Mouse (Mus musculus) kidney, postnatal 25 days (tissue): Measurements from ENCODE around the gene Mrc1.
"Not testable (repeated sequence)": the region's sequence is repeated elsewhere in the genome, so short reads cannot be mapped to it uniquely, and the experiment has no call there.

Experiments used
- DNase-seq, 2 experiments: peaks; one replicate each; pipeline ENCODE4 v3.0.0; 2021; ENCODE audit warnings: mixed read lengths in 2 of 2

Gene Mrc1

GRCm38 (mm10) chr2:14229149-14229548 lies at the start of gene Mrc1:
TSS of gene Mrc1 (plus strand) at chr2:14229392.
- no peak for DNase-seq

- DNase-seq: no peak
Measured at GRCm38 (mm10) chr2:14184375-14184774, 44.8 kb upstream of the Mrc1 start.

- no peak for DNase-seq
Measured at GRCm38 (mm10) chr2:14190684-14191083, 38.5 kb upstream of the Mrc1 start.

- no peak for DNase-seq
Measured at GRCm38 (mm10) chr2:14191601-14192000, 37.6 kb upstream of the Mrc1 start.

- DNase-seq: no peak
Measured at GRCm38 (mm10) chr2:14192046-14192445, 37.1 kb upstream of the Mrc1 start.

- DNase-seq: not testable (repeated sequence)
Measured at GRCm38 (mm10) chr2:14198325-14198903, 30.8 kb upstream of the Mrc1 start.

GRCm38 (mm10) chr2:14199621-14200020 lies 29.6 kb upstream of the Mrc1 start:
- DNase-seq: no peak

- not testable (repeated sequence) for DNase-seq
Measured at GRCm38 (mm10) chr2:14200879-14201445, 28.2 kb upstream of the Mrc1 start.

GRCm38 (mm10) chr2:14204308-14204707 lies 24.9 kb upstream of the Mrc1 start:
- DNase-seq: no peak

GRCm38 (mm10) chr2:14206798-14207197 lies 22.4 kb upstream of the Mrc1 start:
- DNase-seq: no peak

- no peak for DNase-seq
Measured at GRCm38 (mm10) chr2:14210731-14211130, 18.5 kb upstream of the Mrc1 start.

- no peak for DNase-seq
Measured at GRCm38 (mm10) chr2:14211606-14212005, 17.6 kb upstream of the Mrc1 start.

- no peak for DNase-seq
Measured at GRCm38 (mm10) chr2:14214764-14215163, 14.4 kb upstream of the Mrc1 start.

- DNase-seq: no peak
Measured at GRCm38 (mm10) chr2:14216653-14217052, 12.5 kb upstream of the Mrc1 start.

GRCm38 (mm10) chr2:14218126-14218525 lies 11.1 kb upstream of the Mrc1 start:
- DNase-seq: no peak

GRCm38 (mm10) chr2:14224387-14224786 lies 4.8 kb upstream of the Mrc1 start:
- no peak for DNase-seq

- no peak for DNase-seq
Measured at GRCm38 (mm10) chr2:14228495-14228894, 697 bp upstream of the Mrc1 start.

GRCm38 (mm10) chr2:14229979-14230378 lies 787 bp downstream of the Mrc1 start:
- DNase-seq: no peak

GRCm38 (mm10) chr2:14232897-14233296 lies 3.7 kb downstream of the Mrc1 start:
- DNase-seq: no peak

GRCm38 (mm10) chr2:14233983-14234382 lies 4.8 kb downstream of the Mrc1 start:
- no peak for DNase-seq

- no peak for DNase-seq
Measured at GRCm38 (mm10) chr2:14235319-14235718, 6.1 kb downstream of the Mrc1 start.

GRCm38 (mm10) chr2:14236920-14237319 lies 7.7 kb downstream of the Mrc1 start:
- DNase-seq: no peak

GRCm38 (mm10) chr2:14237723-14238122 lies 8.5 kb downstream of the Mrc1 start:
- DNase-seq: no peak

GRCm38 (mm10) chr2:14239151-14239550 lies 10.0 kb downstream of the Mrc1 start:
- DNase-seq: no peak

GRCm38 (mm10) chr2:14244157-14244556 lies 15.0 kb downstream of the Mrc1 start:
- DNase-seq: no peak
